Mouse (Mus musculus): ENCODE data around the gene Tcta. TPM values are rescaled to one million over a fixed set of nuclear protein-coding genes. Genes with fewer than 3 reads are reported as not detected.

The Tcta gene
- polyA plus RNA-seq, 1 experiment, result 6.8 TPM

GRCm38 (mm10) chr9:108318462-108318861 is 12.5 kb upstream of the Tcta start:
- H3K4me3 ChIP-seq (replicated peaks), result no peak overlapping the region
- H3K27me3 ChIP-seq (replicated peaks), result no peaks in the 10 kb centered on the region
- H3K36me3 ChIP-seq (replicated peaks; ENCODE audit: low read length), result peaks cover 83% of the 10 kb centered on the region
- peaks cover 48% of the 10 kb centered on the region for H3K4me1 ChIP-seq
- no peaks in the 10 kb centered on the region for H3K9me3 ChIP-seq
- TF ChIP-seq GATA1 (IDR thresholded peaks at IDR 0.05; ENCODE audit: borderline replicate concordance, low read length), result no peak
- no peak for TF ChIP-seq FLI1 (IDR thresholded peaks at IDR 0.05; ENCODE audit: low read length)

DNA sequence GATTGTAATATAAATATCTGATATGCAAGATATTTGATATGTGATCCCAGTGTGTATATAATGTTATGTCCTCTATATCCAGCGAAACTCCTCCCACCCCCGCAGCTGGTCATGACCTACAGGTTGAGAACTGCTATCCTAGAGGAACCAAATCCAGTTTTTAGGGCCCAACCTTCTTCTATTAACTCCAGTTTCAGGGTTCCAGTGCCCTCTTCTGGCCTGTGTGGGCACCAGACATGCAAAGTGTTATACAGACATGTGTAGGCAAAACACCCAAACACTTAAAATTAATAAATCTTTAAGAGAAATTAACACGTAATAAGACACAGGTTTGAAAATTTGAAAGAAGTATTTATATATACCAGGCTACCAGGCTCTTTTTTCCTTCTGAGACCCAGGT is 11.6 kb upstream of the Tcta start:
- Histone ChIP-seq H3K36me3 (replicated peaks; ENCODE audit: low read length) (peaks cover 79% of the 10 kb centered on the region), H3K4me1 (peaks cover 41% of the 10 kb centered on the region), H3K9me3 (no peaks in the 10 kb centered on the region), H3K4me3 (replicated peaks) (no peak overlapping the region), H3K27me3 (replicated peaks) (no peaks in the 10 kb centered on the region)
- TF ChIP-seq FLI1 (IDR thresholded peaks at IDR 0.05; ENCODE audit: low read length), result no peak
- no peak for TF ChIP-seq GATA1 (IDR thresholded peaks at IDR 0.05; ENCODE audit: borderline replicate concordance, low read length)

GRCm38 (mm10) chr9:108308141-108308540 is 2.2 kb upstream of the Tcta start:
- Histone ChIP-seq H3K27me3 (replicated peaks) (no peaks in the 10 kb centered on the region), H3K4me1 (peaks cover 70% of the 10 kb centered on the region), H3K9me3 (no peaks in the 10 kb centered on the region), H3K4me3 (replicated peaks) (peak overlapping the region; percentile 94), H3K36me3 (replicated peaks; ENCODE audit: low read length) (peaks cover 44% of the 10 kb centered on the region)
- TF ChIP-seq FLI1 (IDR thresholded peaks at IDR 0.05; ENCODE audit: low read length) (no peak), GATA1 (IDR thresholded peaks at IDR 0.05; ENCODE audit: borderline replicate concordance, low read length) (no peak)

- no peak for TF ChIP-seq FLI1 (IDR thresholded peaks at IDR 0.05; ENCODE audit: low read length)
- TF ChIP-seq GATA1 (IDR thresholded peaks at IDR 0.05; ENCODE audit: borderline replicate concordance, low read length), result no peak
- peaks cover 47% of the 10 kb centered on the region for H3K36me3 ChIP-seq (replicated peaks; ENCODE audit: low read length)
- H3K4me1 ChIP-seq, result peaks cover 70% of the 10 kb centered on the region
- no peaks in the 10 kb centered on the region for H3K27me3 ChIP-seq (replicated peaks)
- H3K4me3 ChIP-seq (replicated peaks), result peak overlapping the region; percentile 94
- no peaks in the 10 kb centered on the region for H3K9me3 ChIP-seq
Observed at GRCm38 (mm10) chr9:108307021-108307807, 1.3 kb upstream of the Tcta start.

DNA sequence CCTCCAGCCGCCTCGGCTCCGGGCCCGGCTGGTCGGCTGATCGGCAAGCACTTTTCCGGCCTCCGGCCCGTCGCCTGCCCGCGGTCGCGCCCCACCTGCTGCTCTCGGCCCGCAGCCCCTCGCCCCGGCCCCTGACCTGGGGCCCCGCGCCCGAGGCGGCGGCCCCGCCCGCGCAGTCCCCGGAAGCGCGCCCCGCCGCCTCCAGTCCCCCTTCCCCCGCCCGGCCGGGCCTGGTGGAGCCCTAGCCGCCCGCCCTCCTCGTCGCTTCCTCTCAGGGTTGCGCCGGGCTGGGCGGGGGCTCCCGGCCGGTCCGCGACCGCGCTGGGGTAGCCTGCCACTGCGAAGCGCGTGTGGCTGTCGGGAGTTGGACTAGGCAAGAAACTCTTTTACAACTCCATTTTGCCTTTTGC is 616 bp upstream of the Tcta start:
- Histone ChIP-seq H3K27me3 (replicated peaks) (no peaks in the 10 kb centered on the region), H3K4me3 (replicated peaks) (peak overlapping the region; percentile 94), H3K36me3 (replicated peaks; ENCODE audit: low read length) (peaks cover 46% of the 10 kb centered on the region), H3K9me3 (no peaks in the 10 kb centered on the region), H3K4me1 (peaks cover 67% of the 10 kb centered on the region)
- TF ChIP-seq FLI1 (IDR thresholded peaks at IDR 0.05; ENCODE audit: low read length), result no peak

DNA sequence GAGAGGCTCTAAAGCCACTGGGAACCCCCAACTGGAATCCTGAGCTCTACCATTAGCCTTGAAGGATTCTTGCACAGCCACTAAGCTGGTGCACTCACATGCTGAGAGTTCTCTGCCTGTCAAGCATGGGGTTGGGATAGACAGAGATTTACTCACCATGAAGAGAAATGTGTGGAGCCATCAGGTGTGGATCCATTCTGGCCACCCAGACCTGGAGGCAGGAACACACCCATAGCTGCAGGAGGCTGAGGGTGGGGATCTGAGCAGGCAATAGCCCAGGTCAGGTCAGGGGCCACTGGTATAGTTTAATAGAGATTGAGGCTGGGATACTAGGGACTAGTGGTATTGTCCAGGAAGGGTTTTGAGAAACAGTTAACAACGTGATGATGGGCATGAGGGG is 790 bp downstream of the Tcta start:
- no peak for TF ChIP-seq FLI1 (IDR thresholded peaks at IDR 0.05; ENCODE audit: low read length)
- TF ChIP-seq GATA1 (IDR thresholded peaks at IDR 0.05; ENCODE audit: borderline replicate concordance, low read length), result no peak
- H3K4me1 ChIP-seq, result peaks cover 58% of the 10 kb centered on the region
- no peaks in the 10 kb centered on the region for H3K9me3 ChIP-seq
- H3K4me3 ChIP-seq (replicated peaks), result peak overlapping the region; percentile 94
- H3K27me3 ChIP-seq (replicated peaks), result no peaks in the 10 kb centered on the region
- H3K36me3 ChIP-seq (replicated peaks; ENCODE audit: low read length), result peaks cover 46% of the 10 kb centered on the region

DNA sequence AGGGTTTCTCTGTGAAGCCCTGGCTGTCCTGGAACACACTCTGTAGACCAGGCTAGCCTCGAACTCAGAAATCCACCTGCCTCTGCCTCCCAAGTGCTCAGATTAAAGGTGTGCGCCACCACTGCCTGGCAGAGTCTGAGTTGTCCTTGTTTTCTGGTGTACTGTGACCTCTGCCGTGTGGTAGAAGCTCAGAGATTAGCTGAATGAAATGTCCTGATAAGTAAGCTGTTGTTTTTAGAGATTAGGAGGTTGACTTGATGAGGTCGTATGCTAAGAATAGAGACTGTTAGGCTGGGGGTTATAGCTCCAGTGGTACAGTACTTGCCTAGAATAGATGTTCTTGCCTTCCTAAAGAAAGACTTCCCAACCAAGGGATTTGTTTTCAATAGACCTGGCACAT is 1.2 kb downstream of the Tcta start:
- no peaks in the 10 kb centered on the region for H3K27me3 ChIP-seq (replicated peaks)
- no peaks in the 10 kb centered on the region for H3K9me3 ChIP-seq
- no peak for TF ChIP-seq GATA1 (IDR thresholded peaks at IDR 0.05; ENCODE audit: borderline replicate concordance, low read length)
- H3K4me3 ChIP-seq (replicated peaks), result peak overlapping the region; percentile 94
- H3K4me1 ChIP-seq, result peaks cover 54% of the 10 kb centered on the region
- H3K36me3 ChIP-seq (replicated peaks; ENCODE audit: low read length), result peaks cover 45% of the 10 kb centered on the region

- Histone ChIP-seq H3K9me3 (no peaks in the 10 kb centered on the region), H3K4me1 (peaks cover 36% of the 10 kb centered on the region), H3K4me3 (replicated peaks) (no peak overlapping the region), H3K36me3 (replicated peaks; ENCODE audit: low read length) (peaks cover 41% of the 10 kb centered on the region), H3K27me3 (replicated peaks) (no peaks in the 10 kb centered on the region)
- TF ChIP-seq GATA1 (IDR thresholded peaks at IDR 0.05; ENCODE audit: borderline replicate concordance, low read length) (no peak), FLI1 (IDR thresholded peaks at IDR 0.05; ENCODE audit: low read length) (no peak)
Observed at GRCm38 (mm10) chr9:108301853-108302252, 4.1 kb downstream of the Tcta start.

GRCm38 (mm10) chr9:108296453-108297355 is 9.3 kb downstream of the Tcta start, which contains the start of gene Amt:
Amt (plus strand) TSS chr9:108296853.
- H3K36me3 ChIP-seq (replicated peaks; ENCODE audit: low read length), result peaks cover 15% of the 10 kb centered on the region
- H3K4me1 ChIP-seq, result peaks cover 20% of the 10 kb centered on the region
- H3K27me3 ChIP-seq (replicated peaks), result peaks cover 2% of the 10 kb centered on the region
- TF ChIP-seq FLI1 (IDR thresholded peaks at IDR 0.05; ENCODE audit: low read length) (no peak), GATA1 (IDR thresholded peaks at IDR 0.05; ENCODE audit: borderline replicate concordance, low read length) (no peak)
- H3K4me3 ChIP-seq (replicated peaks), result no peak within 1 kb of the TSS
- H3K9me3 ChIP-seq, result no peaks in the 10 kb centered on the region

DNA sequence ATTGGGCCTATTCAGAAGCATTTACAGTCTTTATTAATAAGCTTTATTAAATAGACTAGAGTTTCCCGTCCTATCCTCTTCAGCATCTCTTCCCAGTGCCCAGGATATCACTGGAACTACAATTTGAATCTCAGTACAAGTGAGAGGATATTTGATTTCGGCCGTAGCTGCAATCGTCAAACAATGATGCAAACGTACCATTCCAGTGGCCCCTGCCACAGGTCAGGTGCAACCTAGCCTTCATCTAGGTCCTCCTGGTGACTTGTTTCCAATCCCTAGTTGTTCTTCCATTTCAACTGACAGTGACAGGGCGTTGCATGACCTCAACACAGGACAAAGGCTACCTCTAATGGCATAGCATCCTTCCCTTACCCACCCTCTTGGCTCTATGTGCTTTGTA is 15.2 kb downstream of the Tcta start:
- Histone ChIP-seq H3K4me1 (peaks cover 27% of the 10 kb centered on the region), H3K36me3 (replicated peaks; ENCODE audit: low read length) (no peaks in the 10 kb centered on the region), H3K4me3 (replicated peaks) (peak overlapping the region; percentile 94), H3K27me3 (replicated peaks) (peaks cover under 1% of the 10 kb centered on the region), H3K9me3 (no peaks in the 10 kb centered on the region)
- TF ChIP-seq GATA1 (IDR thresholded peaks at IDR 0.05; ENCODE audit: borderline replicate concordance, low read length) (no peak), FLI1 (IDR thresholded peaks at IDR 0.05; ENCODE audit: low read length) (no peak)

Data from megakaryocyte, embryonic 14.5 days (primary cell).